Mouse (Mus musculus) ES-Bruce4 (cell line): Measurements from ENCODE around the gene Cct6b. TPM values are rescaled to one million over a fixed set of nuclear protein-coding genes. Genes with fewer than 3 reads are reported as not detected.
"Not testable (repeated sequence)": the region's sequence is repeated elsewhere in the genome, so short reads cannot be mapped to it uniquely, and the experiment has no call there.

ENCODE experiments used
- H3K27ac ChIP-seq: 2 replicates; pipeline ENCODE4 v1.5.1; 2012; ENCODE audit warnings: low read length, inconsistent platforms; ENCODE audit not compliant: insufficient read depth
- H3K27me3 ChIP-seq: 2 replicates; pipeline ENCODE4 v1.6.1; 2012; ENCODE audit warnings: mild to moderate bottlenecking, low read length, inconsistent platforms; ENCODE audit not compliant: control insufficient read depth, poor library complexity, insufficient read depth, severe bottlenecking
- H3K36me3 ChIP-seq: 2 replicates; pipeline ENCODE4 v1.6.1; 2012; ENCODE audit warnings: inconsistent platforms, mild to moderate bottlenecking, low read length, moderate library complexity; ENCODE audit not compliant: control insufficient read depth, poor library complexity, insufficient read depth, severe bottlenecking
- H3K4me1 ChIP-seq: one replicate; pipeline ENCODE4 v1.8.1; 2011; ENCODE audit warnings: low read length; ENCODE audit not compliant: control insufficient read depth, insufficient read depth
- H3K4me3 ChIP-seq: 2 replicates; pipeline ENCODE4 v1.5.1; 2011; ENCODE audit warnings: low read depth, mild to moderate bottlenecking, low read length
- H3K9ac ChIP-seq: 2 replicates; pipeline ENCODE4 v1.6.1; 2012; ENCODE audit warnings: low read depth, mild to moderate bottlenecking, inconsistent platforms; ENCODE audit not compliant: poor library complexity, severe bottlenecking
- H3K9me3 ChIP-seq: replicated peaks from 2 replicates; pipeline ENCODE4 v1.6.1; 2012; ENCODE audit warnings: mild to moderate bottlenecking, low read length, inconsistent platforms; ENCODE audit not compliant: control insufficient read depth, poor library complexity, insufficient read depth, severe bottlenecking
- CTCF ChIP-seq: IDR thresholded peaks from one replicate; pipeline ENCODE4 v1.8.1; 2011; ENCODE audit warnings: low read depth, low read length
- EP300 ChIP-seq: IDR thresholded peaks from 2 replicates; pipeline ENCODE4 v1.6.1; 2011; ENCODE audit warnings: low read depth, low read length; ENCODE audit not compliant: insufficient read depth
- POLR2A ChIP-seq: IDR thresholded peaks from one replicate; pipeline ENCODE4 v1.8.1; 2011; ENCODE audit warnings: low read length; ENCODE audit not compliant: insufficient read depth
- polyA plus RNA-seq: library from polyadenylated mRNA; stranded (reverse); fragments of >200 nt; gene quantifications from 2 replicates; pipeline ENCODE4 v1.2.4, GENCODE M21; 2011; ENCODE audit warnings: low read depth; ENCODE audit not compliant: missing spikeins, insufficient read depth, insufficient read length

The Cct6b gene
- polyA plus RNA-seq, 1 experiment = 1.6 TPM

- Histone ChIP-seq H3K27ac (no peak overlapping the region), H3K4me1 (no peaks in the 10 kb centered on the region), H3K9me3 (no peaks in the 10 kb centered on the region), H3K27me3 (no peaks in the 10 kb centered on the region), H3K9ac (no peak overlapping the region), H3K4me3 (no peak overlapping the region), H3K36me3 (no peaks in the 10 kb centered on the region)
- TF ChIP-seq CTCF (no peak), EP300 (no peak), POLR2A (no peak)
Observed at GRCm38 (mm10) chr11:82719294-82719693, 44.8 kb downstream of the Cct6b start.

DNA sequence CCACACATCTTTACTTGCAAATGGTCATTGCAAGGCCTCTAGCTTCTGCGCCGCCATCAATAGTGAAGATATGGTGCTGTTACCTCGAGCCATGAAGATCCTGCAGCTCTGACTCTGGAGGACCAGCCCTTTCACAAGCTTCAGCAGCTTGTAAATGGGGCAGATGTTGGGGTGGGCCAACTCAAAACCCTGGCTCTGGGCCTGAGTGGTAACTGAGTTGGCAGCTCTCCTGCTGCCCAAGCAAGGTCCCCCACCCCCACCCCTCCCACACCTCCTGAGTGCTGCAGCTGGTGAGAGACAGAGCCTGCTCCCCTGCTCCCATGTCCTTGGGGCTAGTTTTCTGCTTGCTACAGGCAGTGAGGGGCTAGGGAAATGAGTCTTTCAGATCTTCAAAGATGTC, 51.4 kb downstream of the Cct6b start:
- H3K4me3 ChIP-seq = no peak overlapping the region
- H3K9me3 ChIP-seq = no peaks in the 10 kb centered on the region
- no peaks in the 10 kb centered on the region for H3K36me3 ChIP-seq
- no peaks in the 10 kb centered on the region for H3K4me1 ChIP-seq
- no peaks in the 10 kb centered on the region for H3K27me3 ChIP-seq
- H3K9ac ChIP-seq = no peak overlapping the region
- TF ChIP-seq POLR2A (no peak), EP300 (no peak), CTCF (no peak)
- no peak overlapping the region for H3K27ac ChIP-seq

DNA sequence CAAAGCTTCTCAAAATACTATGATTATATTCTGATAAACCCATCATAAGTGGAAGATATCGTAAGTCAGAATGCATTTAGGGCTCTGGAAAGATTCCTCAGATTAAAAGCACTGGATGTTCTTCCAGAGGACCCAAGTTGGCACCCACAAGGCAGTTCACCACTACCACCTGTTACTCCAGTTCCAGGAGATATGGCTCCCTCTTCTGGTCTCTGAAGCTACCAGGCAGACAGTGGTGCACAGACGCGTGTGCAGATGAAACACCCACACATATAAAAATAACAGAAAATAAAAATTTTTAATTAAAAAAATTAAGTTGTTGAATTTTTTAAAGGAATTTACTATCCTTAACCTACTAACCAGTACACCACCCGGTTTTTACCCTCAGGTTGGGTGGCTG, 55.2 kb downstream of the Cct6b start:
- Histone ChIP-seq H3K4me3 (no peak overlapping the region), H3K27ac (no peak overlapping the region), H3K9ac (no peak overlapping the region), H3K36me3 (no peaks in the 10 kb centered on the region), H3K4me1 (no peaks in the 10 kb centered on the region), H3K27me3 (no peaks in the 10 kb centered on the region), H3K9me3 (no peaks in the 10 kb centered on the region)
- no peak for TF ChIP-seq POLR2A
- peak; percentile 25 for TF ChIP-seq CTCF

- TF ChIP-seq POLR2A (no peak), EP300 (no peak), CTCF (no peak)
Observed at GRCm38 (mm10) chr11:82705082-82705481, 59.0 kb downstream of the Cct6b start.

DNA sequence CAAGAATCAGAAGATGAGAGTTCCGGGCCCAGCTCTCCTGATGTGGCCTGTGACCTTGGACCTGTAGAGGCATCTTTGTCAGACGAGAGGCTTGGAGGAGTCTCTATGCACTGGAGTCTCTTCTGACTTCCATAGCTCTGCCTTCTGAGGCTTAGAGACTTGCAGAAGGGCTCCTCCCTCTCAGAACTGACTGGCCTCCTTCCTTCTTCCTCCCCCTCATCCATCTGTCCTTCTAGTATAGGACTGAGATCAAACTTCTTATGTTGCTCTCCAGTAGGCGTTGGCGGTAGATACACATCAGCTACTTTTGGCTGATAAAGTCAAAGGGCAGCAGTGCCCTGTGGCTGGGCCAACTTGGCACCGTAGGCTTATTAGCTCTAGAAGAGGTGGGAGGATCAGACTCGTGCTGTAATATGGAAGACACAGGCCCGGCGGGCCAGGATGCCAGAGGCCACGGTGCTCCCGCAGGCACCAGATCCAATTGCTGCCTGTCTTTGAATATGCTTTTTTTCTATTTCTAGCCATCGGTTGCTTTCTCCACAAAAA, 64.2 kb downstream of the Cct6b start:
- Histone ChIP-seq H3K9me3 (no peaks in the 10 kb centered on the region), H3K4me3 (no peak overlapping the region), H3K27ac (no peak overlapping the region), H3K4me1 (no peaks in the 10 kb centered on the region), H3K9ac (no peak overlapping the region), H3K27me3 (no peaks in the 10 kb centered on the region), H3K36me3 (no peaks in the 10 kb centered on the region)
- TF ChIP-seq EP300 (no peak), POLR2A (no peak), CTCF (no peak)

More at GRCm38 (mm10) chr11:82705082-82705481, 59.0 kb downstream of the Cct6b start:
- H3K27me3 ChIP-seq = no peaks in the 10 kb centered on the region
- H3K9ac ChIP-seq = no peak overlapping the region
- no peaks in the 10 kb centered on the region for H3K4me1 ChIP-seq
- no peak overlapping the region for H3K4me3 ChIP-seq
- no peaks in the 10 kb centered on the region for H3K9me3 ChIP-seq
- no peak overlapping the region for H3K27ac ChIP-seq
- H3K36me3 ChIP-seq = no peaks in the 10 kb centered on the region

- no peaks in the 10 kb centered on the region for H3K36me3 ChIP-seq
- no peaks in the 10 kb centered on the region for H3K4me1 ChIP-seq
- no peak overlapping the region for H3K9ac ChIP-seq
- no peaks in the 10 kb centered on the region for H3K9me3 ChIP-seq
- H3K4me3 ChIP-seq = no peak overlapping the region
- H3K27me3 ChIP-seq = no peaks in the 10 kb centered on the region
- H3K27ac ChIP-seq = no peak overlapping the region
- TF ChIP-seq CTCF = no peak
- TF ChIP-seq POLR2A = no peak
Observed at GRCm38 (mm10) chr11:82695930-82696329, 68.2 kb downstream of the Cct6b start.

- H3K4me3 ChIP-seq, H3K27ac ChIP-seq, H3K27me3 ChIP-seq, H3K9ac ChIP-seq, H3K9me3 ChIP-seq, H3K4me1 ChIP-seq, H3K36me3 ChIP-seq: not testable (repeated sequence)
Observed at GRCm38 (mm10) chr11:82694947-82695346, 69.2 kb downstream of the Cct6b start.
